Comparison of ENCODE assay signal across 10 mouse cellular contexts in the genomic region with DNA sequence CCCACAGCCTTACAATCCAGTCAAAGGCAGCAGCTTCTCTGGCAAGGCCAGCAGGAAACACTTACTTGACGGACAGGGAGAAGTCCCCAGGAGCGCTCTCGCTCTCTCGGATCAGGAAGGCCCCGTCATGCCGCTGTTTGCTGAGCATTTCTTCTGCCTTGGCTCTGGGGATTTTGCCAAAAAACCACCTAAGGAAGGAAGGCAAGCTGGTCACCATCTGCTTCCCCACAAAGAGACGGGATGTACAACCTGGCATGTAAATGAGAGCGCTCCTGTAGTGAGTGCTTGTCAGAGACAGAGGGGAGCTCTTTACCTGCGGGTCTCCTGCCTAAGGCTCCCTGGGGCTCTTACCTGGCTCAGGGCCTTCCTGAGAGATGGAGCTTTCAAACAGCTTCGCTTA. TPM values are rescaled to one million over a fixed set of nuclear protein-coding genes. Genes with fewer than 3 reads are reported as not detected.
DNase-seq lines count a peak whose midpoint lies in the region; ATAC-seq and TF ChIP-seq lines count a peak whose summit lies in the region.
"Had no signal": no experiment of that assay in that cellular context is flagged by ENCODE, and none has a peak within 500 bp of the region (broad histone marks: within the 10 kb centered on the region; RNA-seq: fewer than 3 reads in every experiment).

No protein-coding gene starts in this region.

- 66% methylated on average over 10 of the region's 10 CpGs for WGBS in kidney, adult 2 months

- no peak overlapping the region for H3K27ac ChIP-seq in kidney, adult 2 months (ENCODE audit: insufficient read depth, low read depth, low read length)
- H3K27ac ChIP-seq in left cerebral cortex, adult 2 months, result peak overlapping the region; percentile 28; the same call in 1 of the 2 replicates
- H3K27ac ChIP-seq: lung, embryonic 15.5 days had no signal

- DNase-seq in kidney, adult 2 months, result peak; percentile 48
- no peak for DNase-seq in kidney, adult 11 months
- peak; percentile 86 to 93 for DNase-seq in cerebellum, postnatal 14 days
- DNase-seq in left cerebral cortex, adult 2 months (ENCODE audit: extremely low spot score in 1 of 2, low spot score in 2 of 2), result peak in 1 of 2 experiments; percentile 31
- no peak for DNase-seq in liver
- no peak for DNase-seq in spleen, postnatal 14 days (ENCODE audit: low spot score in 2 of 2)
- no peak for DNase-seq in thymus, adult 18-20 months

- no peak overlapping the region for H3K4me3 ChIP-seq in kidney, adult 2 months (ENCODE audit: insufficient read depth, low read depth, low read length)
- H3K4me3 ChIP-seq in left cerebral cortex, adult 2 months, result no peak overlapping the region
- H3K4me3 ChIP-seq: lung, embryonic 15.5 days had no signal

- no peak for TF ChIP-seq CTCF in kidney, adult 2 months (conservative IDR thresholded peaks at IDR 0.05; ENCODE audit: insufficient read depth, insufficient read length, low read depth, low read length)
- TF ChIP-seq CTCF in left cerebral cortex, adult 2 months (IDR thresholded peaks at IDR 0.05), result no peak

- peak; percentile 89 for ATAC-seq in cerebellum, adult (ENCODE audit: insufficient number of reproducible peaks, low FRiP score, low TSS enrichment)
- ATAC-seq: inflammation-experienced regulatory T-cells, adult 6 months had no signal

- no peaks in the 10 kb centered on the region for H3K27me3 ChIP-seq in kidney, adult 2 months (replicated peaks; ENCODE audit: control insufficient read depth, insufficient read depth, low read length)
- H3K27me3 ChIP-seq: lung, embryonic 15.5 days had no signal

- no peaks in the 10 kb centered on the region; the same call in 1 of the 2 replicates for H3K36me3 ChIP-seq in kidney, adult 2 months (ENCODE audit: control insufficient read depth, insufficient read depth, low read length)

- no peak for TF ChIP-seq POLR2A in kidney, adult 2 months (IDR thresholded peaks at IDR 0.05; ENCODE audit: low read depth, low read length)

- intact Hi-C loops in left cerebral cortex, adult 2 months (cut with DNase I), result no loop called here

- no peaks in the 10 kb centered on the region for H3K4me1 ChIP-seq in kidney, adult 2 months (ENCODE audit: control insufficient read depth, insufficient read depth, low read length)
- H3K4me1 ChIP-seq: lung, embryonic 15.5 days had no signal

RNA-seq across cellular contexts. Expression of gene Slc25a19, which starts 21.6 kb away (rescaled TPM):
- 144 and 172 TPM in 2 replicates for polyA plus RNA-seq in kidney, adult 2 months (2012; rRNA removed)
- total RNA-seq in left cerebral cortex, adult 2 months (2021), result 10 to 100 TPM; 57.2 to 59.5 TPM

RNA-seq across cellular contexts. Expression of gene Mif4gd, which starts 36.9 kb away (rescaled TPM):
- polyA plus RNA-seq in kidney, adult 2 months (2012; rRNA removed), result 138 and 144 TPM in 2 replicates
- 10 to 100 TPM; 15.6 to 16.0 TPM for total RNA-seq in left cerebral cortex, adult 2 months (2021)

RNA-seq across cellular contexts. Expression of gene Gga3, which starts 45.9 kb away (rescaled TPM):
- polyA plus RNA-seq in kidney, adult 2 months (2012; rRNA removed), result 16.9 and 17.7 TPM in 2 replicates
- total RNA-seq in left cerebral cortex, adult 2 months (2021), result 10 to 100 TPM; 83.9 to 95.1 TPM

RNA-seq across cellular contexts. Expression of gene Mrps7, which starts 46.0 kb away (rescaled TPM):
- polyA plus RNA-seq in kidney, adult 2 months (2012; rRNA removed), result 51.7 and 53.1 TPM in 2 replicates
- total RNA-seq in left cerebral cortex, adult 2 months (2021), result 10 to 100 TPM; 51.5 to 51.7 TPM

RNA-seq across cellular contexts. Expression of gene Grb2, which starts 58.7 kb away (rescaled TPM):
- 34.1 and 42.6 TPM in 2 replicates for polyA plus RNA-seq in kidney, adult 2 months (2012; rRNA removed)
- 100 to 1,000 TPM; 186 to 196 TPM for total RNA-seq in left cerebral cortex, adult 2 months (2021)

Comparison
In these comparisons a context has a peak if more than half of its experiments do, and no peak if none do; other contexts are left out.
1. DNase-seq: peak in kidney, adult 2 months (single experiment) and cerebellum, postnatal 14 days (2 of 2); none in kidney, adult 11 months (single experiment), liver (single experiment), spleen, postnatal 14 days (0 of 2) and thymus, adult 18-20 months (0 of 2).